In the genomic region with DNA sequence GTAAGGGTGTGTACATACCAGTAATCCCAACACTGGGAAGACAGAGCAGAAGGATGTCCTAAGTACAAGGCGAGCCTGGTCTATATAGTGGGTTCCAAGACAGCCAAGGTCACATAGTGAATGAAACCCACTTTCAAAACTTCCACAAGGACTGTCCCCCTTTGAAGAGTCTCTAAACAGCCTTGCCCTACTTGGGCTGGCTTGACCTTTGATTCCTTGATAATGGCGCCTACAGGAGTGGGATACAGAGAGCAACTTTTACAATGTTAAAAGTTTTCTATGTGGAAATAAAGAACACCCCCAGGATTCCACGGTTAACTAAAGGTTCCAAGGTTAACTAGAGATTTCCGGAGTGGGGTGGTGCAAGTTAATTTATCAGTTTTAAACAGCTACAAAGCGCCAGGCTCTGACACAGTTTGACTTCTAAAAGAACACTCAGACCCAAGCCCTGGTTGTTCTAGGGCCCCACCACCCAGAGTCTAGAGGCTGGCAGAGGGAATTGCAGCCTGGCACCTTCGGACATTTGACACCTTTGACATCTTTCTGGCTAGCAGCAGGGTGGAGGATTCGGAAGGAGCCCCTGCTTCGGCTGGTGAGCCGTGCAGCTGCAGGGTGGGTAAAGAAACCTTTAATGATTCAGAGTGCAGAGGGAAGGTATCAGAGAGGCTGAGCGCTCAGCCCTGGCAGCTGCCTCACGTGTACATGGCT, we compare ENCODE assay signal across 9 mouse cellular contexts. TPM values are rescaled to one million over a fixed set of nuclear protein-coding genes. Genes with fewer than 3 reads are reported as not detected.
A peak's percentile ranks its signal among the peaks of the same experiment; 100 is the strongest.
DNase-seq lines count a peak whose midpoint lies in the region; ATAC-seq and TF ChIP-seq lines count a peak whose summit lies in the region.
"Had no signal": no experiment of that assay in that cellular context is flagged by ENCODE, and none has a peak within 500 bp of the region (broad histone marks: within the 10 kb centered on the region; RNA-seq: fewer than 3 reads in every experiment).

No protein-coding gene starts in this region.

- H3K4me2 ChIP-seq in liver, embryonic 12.5 days = peak overlapping the region; percentile 82; the same call in 1 of the 2 replicates
- H3K4me2 ChIP-seq in liver, postnatal 0 days (ENCODE audit: low read depth, low read length) = peak overlapping the region; percentile 89

- peaks cover 24% of the 10 kb centered on the region for H3K27me3 ChIP-seq in liver, embryonic 12.5 days (replicated peaks)
- H3K27me3 ChIP-seq in embryonic facial prominence, embryonic 10.5 days (replicated peaks; ENCODE audit: low read depth, poor library complexity, severe bottlenecking) = no peaks in the 10 kb centered on the region
- H3K27me3 ChIP-seq in liver, postnatal 0 days (ENCODE audit: insufficient read depth, low read length) = peaks cover 7% of the 10 kb centered on the region

- no peak overlapping the region for H3K4me3 ChIP-seq in gastrocnemius, adult 2 months
- no peak overlapping the region for H3K4me3 ChIP-seq in liver, embryonic 12.5 days
- peak overlapping the region; percentile 80; the same call in 1 of the 2 replicates for H3K4me3 ChIP-seq in embryonic facial prominence, embryonic 10.5 days
- H3K4me3 ChIP-seq in liver, postnatal 0 days (ENCODE audit: low read depth, low read length) = no peak overlapping the region

- H3K36me3 ChIP-seq in liver, embryonic 12.5 days = peaks cover 49% of the 10 kb centered on the region
- peaks cover 38% of the 10 kb centered on the region for H3K36me3 ChIP-seq in embryonic facial prominence, embryonic 10.5 days (replicated peaks)
- H3K36me3 ChIP-seq in liver, postnatal 0 days (replicated peaks; ENCODE audit: insufficient read depth, low read length) = peaks cover 41% of the 10 kb centered on the region

- no peak for ATAC-seq in liver, embryonic 12.5 days
- ATAC-seq in liver, postnatal 0 days = no peak
- no peak for ATAC-seq in CD4-positive, CD25-positive, alpha-beta regulatory T cell, adult 4 months

- no peak for TF ChIP-seq EP300 in liver, postnatal 0 days (IDR thresholded peaks at IDR 0.05; ENCODE audit: low read depth)

- no peak overlapping the region for H3K9ac ChIP-seq in liver, embryonic 12.5 days
- H3K9ac ChIP-seq in liver, postnatal 0 days (replicated peaks) = no peak overlapping the region; the same call in 1 of the 2 replicates

- TF ChIP-seq CTCF in gastrocnemius, adult 2 months (IDR thresholded peaks at IDR 0.05) = peak; percentile 10; the same call in 1 of the 2 replicates
- no peak for TF ChIP-seq CTCF in liver, postnatal 0 days (IDR thresholded peaks at IDR 0.05; ENCODE audit: low read depth)

- H3K4me1 ChIP-seq in liver, embryonic 12.5 days = peaks cover 81% of the 10 kb centered on the region
- peaks cover 40% of the 10 kb centered on the region for H3K4me1 ChIP-seq in embryonic facial prominence, embryonic 10.5 days
- peaks cover 40% of the 10 kb centered on the region for H3K4me1 ChIP-seq in liver, postnatal 0 days (ENCODE audit: insufficient read depth)

- 0 out of 2 replicates have a peak overlapping the region, but pooled peaks have one; percentile 25 for H3K27ac ChIP-seq in gastrocnemius, adult 2 months
- peak overlapping the region; percentile 57; the same call in 1 of the 2 replicates for H3K27ac ChIP-seq in liver, embryonic 12.5 days
- no peak overlapping the region for H3K27ac ChIP-seq in embryonic facial prominence, embryonic 10.5 days (replicated peaks)
- H3K27ac ChIP-seq in liver, postnatal 0 days (ENCODE audit: low read depth) = 0 out of 2 replicates have a peak overlapping the region, but pooled peaks have one; percentile 55

- H3K9me3 ChIP-seq in liver, embryonic 12.5 days (replicated peaks) = no peaks in the 10 kb centered on the region
- H3K9me3 ChIP-seq in embryonic facial prominence, embryonic 10.5 days = no peaks in the 10 kb centered on the region
- H3K9me3 ChIP-seq in liver, postnatal 0 days (ENCODE audit: low read length) = no peaks in the 10 kb centered on the region

- intact Hi-C loops in gastrocnemius, adult 2 months (cut with DNase I) = no loop called here
- intact Hi-C loops in gastrocnemius, postnatal 14 days (cut with DNase I; ENCODE audit: low total_unique reads) = no loop called here

- 78% methylated on average over 11 of the region's 11 CpGs for WGBS in liver, embryonic 12.5 days (ENCODE audit: insufficient replicate concordance)
- 83% methylated on average over 11 of the region's 11 CpGs for WGBS in embryonic facial prominence, embryonic 10.5 days
- WGBS in liver, postnatal 0 days (ENCODE audit: insufficient replicate concordance) = 58% methylated on average over 11 of the region's 11 CpGs

- DNase-seq in gastrocnemius, adult 2 months = no peak
- DNase-seq in gastrocnemius, postnatal 14 days = no peak
- DNase-seq in liver = no peak
- DNase-seq in embryonic facial prominence, embryonic 10.5 days (ENCODE audit: low spot score) = no peak
- no peak for DNase-seq in liver, postnatal 0 days
- no peak for DNase-seq in adrenal gland, adult 18-20 months (ENCODE audit: low spot score in 2 of 2)
- DNase-seq: B cell, adult 2 months had no signal

RNA-seq across cellular contexts. Expression of gene Tmem150a, which starts 4.8 kb away (rescaled TPM):
- 10 to 100 TPM; 21.0 to 24.2 TPM for total RNA-seq in gastrocnemius, adult 2 months (2021)
- 10 to 100 TPM in 1 of 2 experiments, 1 to 10 TPM in 1; 9.1 to 12.5 TPM for total RNA-seq in gastrocnemius, postnatal 14 days (2021)
- polyA plus RNA-seq in liver, embryonic 12.5 days (2016; fragmentation: Nextera tagmentation; extraction: Ambion mirVana) = 32.2 and 33.1 TPM in 2 replicates
- polyA plus RNA-seq in embryonic facial prominence, embryonic 10.5 days (2016; fragmentation: Nextera tagmentation; extraction: Ambion mirVana) = 6.1 and 6.3 TPM in 2 replicates
- 92.3 and 113 TPM in 2 replicates for polyA plus RNA-seq in liver, postnatal 0 days (2015; fragmentation: Nextera tagmentation; extraction: Ambion mirVana)
- polyA plus RNA-seq in CD4-positive, CD25-positive, alpha-beta regulatory T cell, adult 4 months (2017; shearing (Covaris generic)) = 1 to 10 TPM in 1 of 2 experiments, under 1 TPM in 1; 0.57 to 1.6 TPM
- total RNA-seq in adrenal gland, adult 18-20 months (2021) = 10 to 100 TPM; 24.3 to 24.4 TPM

RNA-seq across cellular contexts. Expression of gene Rnf181, which starts 6.7 kb away (rescaled TPM):
- 10 to 100 TPM; 24.9 to 26.6 TPM for total RNA-seq in gastrocnemius, adult 2 months (2021)
- total RNA-seq in gastrocnemius, postnatal 14 days (2021) = 10 to 100 TPM; 31.2 to 31.7 TPM
- 80.0 and 83.0 TPM in 2 replicates for polyA plus RNA-seq in liver, embryonic 12.5 days (2016; fragmentation: Nextera tagmentation; extraction: Ambion mirVana)
- 106 and 111 TPM in 2 replicates for polyA plus RNA-seq in embryonic facial prominence, embryonic 10.5 days (2016; fragmentation: Nextera tagmentation; extraction: Ambion mirVana)
- 61.0 and 63.2 TPM in 2 replicates for polyA plus RNA-seq in liver, postnatal 0 days (2015; fragmentation: Nextera tagmentation; extraction: Ambion mirVana)
- 100 to 1,000 TPM; 141 to 148 TPM for polyA plus RNA-seq in CD4-positive, CD25-positive, alpha-beta regulatory T cell, adult 4 months (2017; shearing (Covaris generic))
- total RNA-seq in adrenal gland, adult 18-20 months (2021) = 100 to 1,000 TPM; 187 to 460 TPM

RNA-seq across cellular contexts. Expression of gene 0610030E20Rik, which starts 12.9 kb away (rescaled TPM):
- total RNA-seq in gastrocnemius, adult 2 months (2021) = 10 to 100 TPM; 10.1 to 11.7 TPM
- total RNA-seq in gastrocnemius, postnatal 14 days (2021) = 10 to 100 TPM; 11.4 TPM
- polyA plus RNA-seq in liver, embryonic 12.5 days (2016; fragmentation: Nextera tagmentation; extraction: Ambion mirVana) = 17.5 and 17.8 TPM in 2 replicates
- polyA plus RNA-seq in embryonic facial prominence, embryonic 10.5 days (2016; fragmentation: Nextera tagmentation; extraction: Ambion mirVana) = 28.0 and 28.8 TPM in 2 replicates
- 13.0 and 13.3 TPM in 2 replicates for polyA plus RNA-seq in liver, postnatal 0 days (2015; fragmentation: Nextera tagmentation; extraction: Ambion mirVana)
- polyA plus RNA-seq in CD4-positive, CD25-positive, alpha-beta regulatory T cell, adult 4 months (2017; shearing (Covaris generic)) = 10 to 100 TPM; 17.7 to 18.4 TPM
- total RNA-seq in adrenal gland, adult 18-20 months (2021) = 10 to 100 TPM; 24.2 to 33.2 TPM

RNA-seq across cellular contexts. Expression of gene Usp39, which starts 15.1 kb away (rescaled TPM):
- 10 to 100 TPM; 16.4 to 18.4 TPM for total RNA-seq in gastrocnemius, adult 2 months (2021)
- 10 to 100 TPM; 16.7 to 17.2 TPM for total RNA-seq in gastrocnemius, postnatal 14 days (2021)
- polyA plus RNA-seq in liver, embryonic 12.5 days (2016; fragmentation: Nextera tagmentation; extraction: Ambion mirVana) = 68.0 and 72.6 TPM in 2 replicates
- polyA plus RNA-seq in embryonic facial prominence, embryonic 10.5 days (2016; fragmentation: Nextera tagmentation; extraction: Ambion mirVana) = 83.4 and 85.3 TPM in 2 replicates
- polyA plus RNA-seq in liver, postnatal 0 days (2015; fragmentation: Nextera tagmentation; extraction: Ambion mirVana) = 21.1 and 21.7 TPM in 2 replicates
- polyA plus RNA-seq in CD4-positive, CD25-positive, alpha-beta regulatory T cell, adult 4 months (2017; shearing (Covaris generic)) = 10 to 100 TPM; 19.2 to 19.7 TPM
- total RNA-seq in adrenal gland, adult 18-20 months (2021) = 10 to 100 TPM; 30.9 to 31.7 TPM

RNA-seq across cellular contexts. Expression of gene Vamp5, which starts 20.2 kb away (rescaled TPM):
- total RNA-seq in gastrocnemius, adult 2 months (2021) = 100 to 1,000 TPM in 1 of 2 experiments, 10 to 100 TPM in 1; 97.5 to 102 TPM
- total RNA-seq in gastrocnemius, postnatal 14 days (2021) = 10 to 100 TPM; 60.9 to 79.6 TPM
- polyA plus RNA-seq in liver, embryonic 12.5 days (2016; fragmentation: Nextera tagmentation; extraction: Ambion mirVana) = 105 and 109 TPM in 2 replicates
- 13.6 and 15.9 TPM in 2 replicates for polyA plus RNA-seq in embryonic facial prominence, embryonic 10.5 days (2016; fragmentation: Nextera tagmentation; extraction: Ambion mirVana)
- polyA plus RNA-seq in liver, postnatal 0 days (2015; fragmentation: Nextera tagmentation; extraction: Ambion mirVana) = 50.8 and 53.1 TPM in 2 replicates
- 10 to 100 TPM; 66.7 to 70.3 TPM for polyA plus RNA-seq in CD4-positive, CD25-positive, alpha-beta regulatory T cell, adult 4 months (2017; shearing (Covaris generic))
- total RNA-seq in adrenal gland, adult 18-20 months (2021) = 10 to 100 TPM; 22.9 to 25.5 TPM
